ENCODE assay signal across 19 mouse cellular contexts in the genomic region with DNA sequence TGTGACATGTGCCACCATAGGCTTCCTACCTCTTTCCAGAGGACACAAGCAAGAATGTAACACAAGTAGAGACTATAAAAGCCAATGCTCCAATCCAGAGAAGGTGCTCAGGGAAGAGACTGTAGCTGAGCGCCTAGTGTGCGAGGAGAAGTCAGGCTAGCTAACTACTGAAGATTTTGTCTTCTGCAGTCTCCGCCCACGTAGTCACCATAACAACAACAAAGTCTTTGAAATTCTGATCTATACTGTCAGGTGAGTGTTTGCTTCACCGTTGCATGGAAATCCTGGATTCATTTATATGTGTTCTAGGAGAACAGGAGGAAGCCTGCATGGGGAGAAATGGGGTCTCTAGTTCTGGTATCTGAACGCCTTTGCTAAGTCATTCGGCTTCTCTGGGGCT.
"Had no signal": no experiment of that assay in that cellular context is flagged by ENCODE, and none has a peak within 500 bp of the region (broad histone marks: within the 10 kb centered on the region; RNA-seq: fewer than 3 reads in every experiment).

No protein-coding gene starts in this region.

- H3K4me3 ChIP-seq: kidney, embryonic 15.5 days; liver, embryonic 13.5 days; midbrain, embryonic 10.5 days; midbrain, embryonic 15.5 days; neural tube, embryonic 12.5 days; neural tube, embryonic 15.5 days had no signal

- H3K4me2 ChIP-seq: kidney, embryonic 15.5 days; liver, embryonic 13.5 days; midbrain, embryonic 15.5 days; neural tube, embryonic 12.5 days; neural tube, embryonic 15.5 days had no signal

- H3K27ac ChIP-seq: kidney, embryonic 15.5 days; liver, embryonic 13.5 days; macrophage; midbrain, embryonic 10.5 days; midbrain, embryonic 15.5 days; neural tube, embryonic 12.5 days; neural tube, embryonic 15.5 days; stomach, postnatal 0 days had no signal

- DNase-seq: kidney, adult 2 months; kidney, postnatal 10 days; kidney, postnatal 36 days; liver, embryonic 13.5 days; lung, adult 2 months; lung, postnatal 14 days; right cerebral cortex, adult 18-20 months; right cerebral cortex, postnatal 14 days; right cerebral cortex, postnatal 4 days; thymus, adult 2 months; thymus, postnatal 14 days; thymus, postnatal 4 days had no signal

- H3K9me3 ChIP-seq: kidney, embryonic 15.5 days; liver, embryonic 13.5 days; midbrain, embryonic 10.5 days; midbrain, embryonic 15.5 days; neural tube, embryonic 12.5 days; neural tube, embryonic 15.5 days had no signal

- H3K4me1 ChIP-seq: kidney, embryonic 15.5 days; liver, embryonic 13.5 days; midbrain, embryonic 15.5 days; neural tube, embryonic 12.5 days; neural tube, embryonic 15.5 days had no signal

- H3K27me3 ChIP-seq: kidney, embryonic 15.5 days; liver, embryonic 13.5 days; midbrain, embryonic 15.5 days; neural tube, embryonic 12.5 days; neural tube, embryonic 15.5 days had no signal

- H3K36me3 ChIP-seq: kidney, embryonic 15.5 days; liver, embryonic 13.5 days; midbrain, embryonic 10.5 days; midbrain, embryonic 15.5 days; neural tube, embryonic 12.5 days; neural tube, embryonic 15.5 days had no signal

- H3K9ac ChIP-seq: kidney, embryonic 15.5 days; liver, embryonic 13.5 days; midbrain, embryonic 15.5 days; neural tube, embryonic 12.5 days; neural tube, embryonic 15.5 days had no signal

- ATAC-seq: midbrain, embryonic 15.5 days had no signal
